Mouse (Mus musculus) small intestine, adult 2 months (tissue): ENCODE results near the gene Gm10197.

Source experiments
- CTCF ChIP-seq: fragments of 200-500 bp; IDR thresholded peaks from 2 replicates; pipeline ENCODE4 v1.5.1; 2012; ENCODE audit warnings: low read depth, mild to moderate bottlenecking, control low read depth, inconsistent platforms, low read length, moderate library complexity, mixed read lengths; ENCODE audit not compliant: insufficient replicate concordance, insufficient read length; ENCODE audit errors: extremely low read depth
- POLR2A ChIP-seq: fragments of 200-500 bp; IDR thresholded peaks from 2 replicates; pipeline ENCODE4 v1.6.1; 2012; ENCODE audit warnings: low read depth, mild to moderate bottlenecking, control low read depth, inconsistent platforms, low read length, moderate library complexity

DNA sequence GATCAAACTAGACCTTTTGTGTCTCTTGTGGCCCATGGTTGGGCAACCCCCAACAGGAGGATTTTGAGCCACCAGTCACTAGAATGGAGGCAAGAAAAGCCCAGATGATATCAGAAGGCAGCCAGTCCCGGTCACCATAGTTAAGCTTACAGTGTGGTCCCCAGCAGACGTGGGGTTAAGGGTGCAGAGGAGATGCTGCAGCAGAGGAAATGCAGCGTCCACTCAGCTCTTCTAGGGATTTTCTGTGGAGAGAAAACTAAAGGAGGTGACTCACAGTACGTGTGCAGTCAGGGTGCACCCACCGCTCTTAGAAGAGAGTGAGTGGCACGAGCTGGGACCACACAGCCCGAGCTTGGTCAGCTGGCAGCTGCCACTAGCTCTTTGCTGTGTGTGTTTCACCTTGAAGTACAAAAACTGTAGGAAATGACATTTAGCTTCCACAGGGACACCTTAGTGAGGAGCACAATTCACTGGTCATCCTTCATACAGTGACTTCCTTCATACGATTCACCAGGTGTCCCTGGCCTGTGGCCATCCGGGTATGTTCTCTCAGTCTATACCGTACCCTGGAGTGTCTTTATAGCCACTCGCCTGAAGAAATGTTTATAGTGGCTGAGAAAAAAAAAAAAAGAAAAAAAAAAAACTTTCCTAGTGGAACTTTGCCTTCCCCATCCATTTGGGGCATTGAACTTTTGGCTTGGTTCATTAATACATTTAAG lies 5.3 kb downstream of the Gm10197 start:
- TF ChIP-seq CTCF (no peak), POLR2A (no peak)
